Comparison of ENCODE assay signal across 8 mouse cellular contexts in the genomic region with DNA sequence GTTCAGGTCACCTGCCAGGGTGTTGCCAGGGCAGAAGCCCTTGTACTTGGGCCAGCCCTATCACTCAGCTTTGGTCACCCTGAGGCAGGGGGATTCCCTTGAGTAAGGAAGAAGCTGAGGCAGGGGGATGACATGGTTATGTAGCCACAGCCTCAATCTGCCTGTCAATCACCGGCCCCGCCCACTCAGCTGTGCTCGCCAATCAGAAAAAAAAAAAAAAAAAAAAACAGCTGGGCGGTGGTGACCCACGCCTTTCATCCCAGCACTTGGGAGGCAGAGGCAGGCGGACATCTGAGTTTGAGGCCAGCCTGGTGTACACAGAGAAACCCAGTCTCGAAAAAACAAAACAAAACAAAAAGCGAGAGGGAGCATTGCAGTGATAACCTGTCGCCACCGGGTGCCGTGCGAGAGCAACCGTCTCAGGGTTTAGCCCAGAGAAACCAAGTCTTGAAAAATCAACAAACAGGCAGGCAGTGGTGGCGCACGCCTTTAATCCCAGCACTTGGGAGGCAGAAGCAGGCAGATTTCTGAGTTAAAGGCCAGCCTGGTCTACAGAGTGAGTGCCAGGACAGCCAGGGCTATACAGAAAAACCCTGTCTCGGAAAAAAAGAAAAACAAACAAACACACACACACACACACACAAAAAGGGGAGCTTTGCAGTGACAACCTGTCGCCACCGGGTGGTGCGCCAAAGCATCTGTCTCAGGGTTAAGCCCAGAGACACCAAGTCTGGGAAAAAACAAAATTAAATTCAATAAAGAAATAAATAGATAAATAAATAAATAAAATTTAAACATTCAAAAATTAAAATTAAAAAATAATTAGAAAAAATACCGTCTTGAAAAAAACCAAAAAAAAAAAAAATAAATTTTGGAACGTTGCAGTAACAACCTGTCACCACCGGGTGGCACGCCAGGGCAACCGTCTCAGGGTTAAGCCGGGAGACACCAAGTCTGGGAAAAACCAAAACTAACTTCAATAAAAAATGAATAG. TPM values are rescaled to one million over a fixed set of nuclear protein-coding genes. Genes with fewer than 3 reads are reported as not detected.
DNase-seq lines count a peak whose midpoint lies in the region; ATAC-seq and TF ChIP-seq lines count a peak whose summit lies in the region.
"Not testable (repeated sequence)": the region's sequence is repeated elsewhere in the genome, so short reads cannot be mapped to it uniquely, and the experiment has no call there.

No protein-coding gene starts in this region.

- intact Hi-C loops in left cerebral cortex, adult 2 months (cut with DNase I) = not testable (repeated sequence)

- H3K9me3 ChIP-seq in intestine, embryonic 14.5 days (ENCODE audit: control insufficient read depth, low read length) = not testable (repeated sequence)

- not testable (repeated sequence) for DNase-seq in Patski (ENCODE audit: low read depth, low spot score); intestine, embryonic 14.5 days (ENCODE audit: low spot score)
- peak; percentile 58 to 69 for DNase-seq in cerebellum, postnatal 36 days
- DNase-seq in gastrocnemius, postnatal 10 days = peak; percentile 28
- DNase-seq in left cerebral cortex, adult 2 months (ENCODE audit: extremely low spot score in 1 of 2, low spot score in 2 of 2) = peak; percentile 50 to 65
- peak; percentile 39 for DNase-seq in lung, postnatal 25 days (ENCODE audit: low spot score)
- peak; percentile 58 for DNase-seq in right cerebral cortex, adult 18-20 months
- DNase-seq in thymus, postnatal 36 days = peak; percentile 73 to 74

- H3K4me1 ChIP-seq in intestine, embryonic 14.5 days (replicated peaks; ENCODE audit: control insufficient read depth, insufficient read depth, low read length) = not testable (repeated sequence)

- POLR2A ChIA-PET in Patski (lab: Charles Lee) = not testable (repeated sequence)

- CTCF ChIA-PET in Patski (lab: Charles Lee) = not testable (repeated sequence)

- not testable (repeated sequence) for H3K27me3 ChIP-seq in Patski; intestine, embryonic 14.5 days (replicated peaks; ENCODE audit: control insufficient read depth, insufficient read depth, low read length)

- not testable (repeated sequence) for H3K9ac ChIP-seq in intestine, embryonic 14.5 days (ENCODE audit: low read length)

- peak overlapping the region; percentile 36 for H3K4me2 ChIP-seq in intestine, embryonic 14.5 days (ENCODE audit: low read length)

- H3K4me3 ChIP-seq in intestine, embryonic 14.5 days (ENCODE audit: low read depth, low read length) = peak overlapping the region; percentile 32
- H3K4me3 ChIP-seq in left cerebral cortex, adult 2 months = peak overlapping the region; percentile 65

- WGBS in intestine, embryonic 14.5 days = 5% methylated on average over 25 of the region's 25 CpGs

- H3K27ac ChIP-seq in intestine, embryonic 14.5 days (ENCODE audit: low read depth) = not testable (repeated sequence)
- peak overlapping the region; percentile 64 for H3K27ac ChIP-seq in left cerebral cortex, adult 2 months

- in situ Hi-C loops in Patski (cut with MboI; ENCODE audit: low pct_unique_long_range_greater_than_20kb) = not testable (repeated sequence)

- ATAC-seq in Patski = not testable (repeated sequence)
- ATAC-seq in intestine, embryonic 14.5 days (replicated peaks; ENCODE audit: low FRiP score, low TSS enrichment, low read depth) = peak; percentile 1

- peak; percentile 58 for TF ChIP-seq CTCF in Patski (IDR thresholded peaks at IDR 0.05)
- TF ChIP-seq CTCF in left cerebral cortex, adult 2 months (IDR thresholded peaks at IDR 0.05) = peak; percentile 40

- not testable (repeated sequence) for H3K36me3 ChIP-seq in intestine, embryonic 14.5 days (ENCODE audit: control insufficient read depth, insufficient read depth, low read length)

RNA-seq across cellular contexts. Expression of a gene that starts 31.7 kb away (rescaled TPM):
- polyA plus RNA-seq in Patski (2021) = 45.4 TPM
- total RNA-seq in gastrocnemius, postnatal 10 days (2021) = 10 to 100 TPM; 26.9 to 38.5 TPM
- polyA plus RNA-seq in intestine, embryonic 14.5 days (2014; fragmentation: Nextera tagmentation; extraction: Ambion mirVana) = 21.8 and 22.2 TPM in 2 replicates
- 10 to 100 TPM; 58.8 to 63.6 TPM for total RNA-seq in left cerebral cortex, adult 2 months (2021)
